Mouse (Mus musculus) forebrain, embryonic 16.5 days (tissue): Measurements from ENCODE around the gene Ube2n. TPM values are rescaled to one million over a fixed set of nuclear protein-coding genes. Genes with fewer than 3 reads are reported as not detected.

Experiments
- ATAC-seq: fragments of 200-750 bp; cut with Nextera tagmentation; 2 replicates; pipeline ENCODE4 v1.8.0; 2017; ENCODE audit warnings: mild to moderate bottlenecking, moderate library complexity
- H3K27ac ChIP-seq: fragments of 300-500 bp; sonication (generic); 2 replicates; pipeline ENCODE4 v1.5.1; 2014; ENCODE audit warnings: low read length, control low read depth
- H3K27me3 ChIP-seq: fragments of 300-500 bp; sonication (generic); replicated peaks from 2 replicates; pipeline ENCODE4 v1.6.1; 2014; ENCODE audit warnings: low read length; ENCODE audit not compliant: control insufficient read depth, insufficient read depth
- H3K36me3 ChIP-seq: fragments of 300-500 bp; sonication (generic); 2 replicates; pipeline ENCODE4 v1.6.1; 2014; ENCODE audit not compliant: control insufficient read depth, insufficient read depth
- H3K4me1 ChIP-seq: fragments of 300-500 bp; sonication (generic); replicated peaks from 2 replicates; pipeline ENCODE4 v1.6.1; 2014; ENCODE audit warnings: low read length; ENCODE audit not compliant: control insufficient read depth, insufficient read depth
- H3K4me2 ChIP-seq: fragments of 300-500 bp; sonication (generic); 2 replicates; pipeline ENCODE4 v1.6.1; 2014; ENCODE audit warnings: mild to moderate bottlenecking, low read length, control low read depth
- H3K4me3 ChIP-seq: fragments of 300-500 bp; sonication (generic); replicated peaks from 2 replicates; pipeline ENCODE4 v1.5.1; 2014; ENCODE audit warnings: mild to moderate bottlenecking, low read length, control low read depth
- H3K9ac ChIP-seq: fragments of 300-500 bp; sonication (generic); replicated peaks from 2 replicates; pipeline ENCODE4 v1.6.1; 2014; ENCODE audit warnings: low read depth, low read length, control low read depth
- H3K9me3 ChIP-seq: fragments of 300-500 bp; sonication (generic); 2 replicates; pipeline ENCODE4 v1.6.1; 2016; ENCODE audit warnings: low read length; ENCODE audit not compliant: control insufficient read depth
- WGBS: fragments of 180-500 bp; shearing (Covaris S2); extraction: QIAGEN DNeasy Blood & Tissue Kit; methylation state at CpG from one replicate; pipeline ENCODE4 v1.1.7; 2014; 5-methylcytosine and 5-hydroxymethylcytosine counted together
- polyA plus RNA-seq: library from polyadenylated mRNA; unstranded; fragments of >200 nt; fragmentation: Nextera tagmentation; extraction: Ambion mirVana; gene quantifications from 2 replicates; pipeline ENCODE4 v1.2.1, GENCODE M21; 2015

Gene Ube2n
- polyA plus RNA-seq, 1 experiment from 2014 or later: 400 TPM

DNA sequence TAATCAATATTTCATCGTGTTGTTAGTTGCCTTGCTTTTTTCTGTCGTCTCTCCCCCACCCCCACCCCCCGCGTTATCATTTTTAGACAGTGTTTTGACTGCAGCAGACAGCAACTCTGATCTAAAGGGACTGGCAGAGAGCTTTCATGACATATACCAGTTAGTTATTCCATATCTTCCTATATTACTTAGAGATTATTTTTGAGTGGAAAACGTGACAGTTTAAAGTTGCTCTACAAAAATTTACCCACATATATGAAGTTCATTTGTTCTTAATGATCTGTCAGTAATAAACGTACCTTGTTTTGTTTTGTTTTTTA, 21.2 kb downstream of the Ube2n start:
- Histone ChIP-seq H3K9me3 (no peaks in the 10 kb centered on the region), H3K27ac (no peak overlapping the region), H3K27me3 (no peaks in the 10 kb centered on the region), H3K4me3 (no peak overlapping the region), H3K4me1 (no peaks in the 10 kb centered on the region), H3K36me3 (no peaks in the 10 kb centered on the region), H3K9ac (no peak overlapping the region), H3K4me2 (no peak overlapping the region)
- ATAC-seq: no peak
- 82% methylated on average over 6 of the region's 6 CpGs for WGBS

DNA sequence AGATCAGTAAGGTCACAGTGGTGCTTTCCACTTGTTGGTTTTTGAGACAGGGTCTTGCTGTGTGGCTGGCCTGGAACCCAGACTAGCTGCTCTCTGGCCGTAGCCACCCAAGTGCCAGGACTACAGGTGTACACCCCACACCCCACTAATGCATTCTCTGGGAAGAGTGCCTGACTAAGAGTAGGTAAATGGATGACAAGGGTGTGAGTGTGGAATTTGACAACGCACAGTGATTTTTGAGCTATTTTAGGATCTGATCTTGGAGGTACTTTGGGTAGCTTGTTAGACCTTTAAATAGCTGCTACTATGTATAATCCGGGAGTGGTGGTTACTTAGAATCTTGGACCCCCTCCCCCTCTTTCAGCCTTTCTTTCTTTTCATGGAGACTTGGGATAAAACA, 24.3 kb downstream of the Ube2n start:
- Histone ChIP-seq H3K36me3 (peaks cover 2% of the 10 kb centered on the region; the same call in 1 of the 2 replicates), H3K4me1 (peaks cover 3% of the 10 kb centered on the region; the same call in 1 of the 2 replicates), H3K4me3 (no peak overlapping the region), H3K9ac (no peak overlapping the region), H3K4me2 (no peak overlapping the region), H3K27ac (no peak overlapping the region), H3K9me3 (no peaks in the 10 kb centered on the region), H3K27me3 (no peaks in the 10 kb centered on the region)
- no peak for ATAC-seq
- 89% methylated on average over 3 of the region's 3 CpGs for WGBS

DNA sequence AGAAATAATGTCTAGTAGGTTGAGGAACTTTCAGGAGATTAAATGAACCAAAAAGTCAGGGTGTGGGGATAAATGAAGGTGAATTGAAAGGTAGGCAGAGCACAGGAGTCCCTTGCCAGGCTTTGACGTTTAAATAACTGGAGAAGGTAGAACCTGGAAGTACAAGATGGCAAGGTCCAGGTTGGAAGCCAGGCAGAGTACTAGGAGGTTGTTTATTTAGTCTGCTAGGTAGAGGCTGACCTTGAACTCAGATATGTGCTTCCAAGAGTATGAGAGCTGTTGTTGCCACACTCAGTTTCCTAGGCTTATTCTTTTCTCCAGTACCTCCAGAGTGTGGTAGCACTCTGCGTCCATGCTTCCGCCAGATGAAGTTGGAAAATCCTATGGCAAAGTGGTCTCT, 24.9 kb downstream of the Ube2n start:
- H3K9ac ChIP-seq: no peak overlapping the region
- ATAC-seq: no peak
- WGBS: 96% methylated on average over 3 of the region's 3 CpGs
- peaks cover 2% of the 10 kb centered on the region; the same call in 1 of the 2 replicates for H3K36me3 ChIP-seq
- H3K4me2 ChIP-seq: no peak overlapping the region
- no peak overlapping the region for H3K27ac ChIP-seq
- H3K4me1 ChIP-seq: peaks cover 6% of the 10 kb centered on the region; the same call in 1 of the 2 replicates
- no peak overlapping the region for H3K4me3 ChIP-seq
- no peaks in the 10 kb centered on the region for H3K9me3 ChIP-seq
- H3K27me3 ChIP-seq: no peaks in the 10 kb centered on the region

DNA sequence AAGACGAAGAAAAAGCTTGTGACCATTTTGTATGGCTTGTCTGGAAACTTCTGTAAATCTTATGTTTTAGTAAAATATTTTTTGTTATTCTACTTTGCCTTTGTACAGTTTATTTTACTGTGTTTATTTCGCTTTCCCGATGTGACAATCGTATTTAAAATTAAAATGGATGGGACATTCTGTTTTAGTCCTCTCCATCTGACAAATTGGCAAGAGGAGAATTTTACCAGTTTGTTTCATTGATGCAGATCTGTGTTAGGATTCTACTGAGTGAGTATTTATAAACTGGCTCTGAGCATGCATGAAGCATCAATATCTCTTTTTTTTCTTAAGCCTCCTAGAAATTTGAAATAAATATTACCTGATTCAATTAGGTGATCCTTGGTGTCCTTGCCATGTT, 28.0 kb downstream of the Ube2n start:
- H3K4me2 ChIP-seq: no peak overlapping the region
- WGBS: 73% methylated on average over 4 of the region's 4 CpGs
- peaks cover 2% of the 10 kb centered on the region; the same call in 1 of the 2 replicates for H3K36me3 ChIP-seq
- H3K27me3 ChIP-seq: no peaks in the 10 kb centered on the region
- no peak overlapping the region for H3K9ac ChIP-seq
- H3K4me1 ChIP-seq: peaks cover 6% of the 10 kb centered on the region
- ATAC-seq: no peak
- H3K9me3 ChIP-seq: no peaks in the 10 kb centered on the region
- H3K4me3 ChIP-seq: no peak overlapping the region
- H3K27ac ChIP-seq: no peak overlapping the region

DNA sequence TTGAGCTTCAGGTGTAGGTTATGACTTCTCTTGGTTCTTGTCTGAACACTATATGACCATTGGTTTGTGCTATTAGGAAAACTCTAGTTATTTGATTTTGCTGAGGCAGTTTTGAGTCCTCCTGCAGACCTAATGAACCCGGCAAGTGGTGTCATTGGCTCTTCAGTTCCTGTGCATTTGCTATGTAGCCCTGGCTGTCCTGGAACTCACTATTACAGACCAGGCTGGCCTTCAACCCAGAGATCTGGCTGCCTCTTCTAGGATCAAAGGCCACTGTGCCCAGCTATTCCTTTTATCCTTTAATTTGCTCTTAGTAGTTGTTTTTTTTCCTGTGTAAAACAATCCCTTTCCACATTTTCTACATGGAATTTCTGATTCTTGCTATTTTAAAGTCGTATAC, 28.4 kb downstream of the Ube2n start:
- no peak for ATAC-seq
- Histone ChIP-seq H3K4me3 (no peak overlapping the region), H3K36me3 (peaks cover 2% of the 10 kb centered on the region), H3K27ac (no peak overlapping the region), H3K4me1 (peaks cover 6% of the 10 kb centered on the region), H3K27me3 (no peaks in the 10 kb centered on the region), H3K9me3 (no peaks in the 10 kb centered on the region), H3K4me2 (no peak overlapping the region), H3K9ac (no peak overlapping the region)
- 90% methylated on average over 2 of the region's 2 CpGs for WGBS

DNA sequence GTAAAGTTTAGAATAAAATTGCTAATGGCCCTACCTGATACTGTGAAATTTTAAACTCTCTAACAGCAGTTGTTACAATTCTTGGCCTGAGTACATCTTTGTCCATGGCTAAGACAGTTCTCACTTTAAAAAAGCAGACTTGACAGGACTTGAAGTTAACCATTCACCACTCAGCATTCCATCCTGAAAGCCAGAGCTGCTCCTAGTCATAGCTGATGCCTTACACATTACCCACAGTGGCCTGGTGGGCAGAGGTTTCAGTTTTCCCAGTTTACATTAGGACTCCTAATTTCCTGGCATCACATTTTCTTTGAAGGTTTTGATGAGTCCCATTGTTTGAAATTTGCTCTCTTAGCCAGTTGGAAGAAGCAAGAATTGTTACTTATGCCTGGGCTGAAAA, 29.1 kb downstream of the Ube2n start:
- ATAC-seq: no peak
- Histone ChIP-seq H3K9ac (no peak overlapping the region), H3K9me3 (no peaks in the 10 kb centered on the region), H3K27ac (no peak overlapping the region), H3K27me3 (no peaks in the 10 kb centered on the region), H3K4me2 (no peak overlapping the region), H3K4me1 (peaks cover 6% of the 10 kb centered on the region), H3K36me3 (peaks cover 5% of the 10 kb centered on the region), H3K4me3 (no peak overlapping the region)

DNA sequence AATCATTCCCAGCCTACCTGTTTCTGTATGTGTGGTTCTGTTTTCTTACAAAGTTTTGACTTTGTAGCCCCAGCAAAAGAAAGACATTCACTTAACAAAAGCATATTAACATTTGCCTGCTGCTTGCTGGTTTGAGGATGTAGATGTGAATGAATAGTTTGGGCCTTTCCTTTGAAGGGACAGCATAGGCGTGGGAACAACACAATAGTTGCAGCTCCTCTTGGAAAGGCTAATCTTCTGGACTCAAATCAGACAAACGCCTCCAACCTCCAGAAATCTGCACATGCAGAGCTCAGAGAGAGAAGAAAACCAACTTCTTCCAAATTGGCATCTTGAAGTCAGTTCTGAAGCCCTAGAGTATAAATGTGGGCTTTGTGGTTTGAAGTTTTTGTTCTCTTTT, 29.7 kb downstream of the Ube2n start:
- Histone ChIP-seq H3K36me3 (peaks cover 8% of the 10 kb centered on the region), H3K27ac (no peak overlapping the region), H3K9me3 (no peaks in the 10 kb centered on the region), H3K9ac (no peak overlapping the region), H3K4me3 (no peak overlapping the region), H3K27me3 (no peaks in the 10 kb centered on the region), H3K4me1 (peaks cover 6% of the 10 kb centered on the region), H3K4me2 (no peak overlapping the region)
- no peak for ATAC-seq
- WGBS: 57% methylated on average over 2 of the region's 2 CpGs

DNA sequence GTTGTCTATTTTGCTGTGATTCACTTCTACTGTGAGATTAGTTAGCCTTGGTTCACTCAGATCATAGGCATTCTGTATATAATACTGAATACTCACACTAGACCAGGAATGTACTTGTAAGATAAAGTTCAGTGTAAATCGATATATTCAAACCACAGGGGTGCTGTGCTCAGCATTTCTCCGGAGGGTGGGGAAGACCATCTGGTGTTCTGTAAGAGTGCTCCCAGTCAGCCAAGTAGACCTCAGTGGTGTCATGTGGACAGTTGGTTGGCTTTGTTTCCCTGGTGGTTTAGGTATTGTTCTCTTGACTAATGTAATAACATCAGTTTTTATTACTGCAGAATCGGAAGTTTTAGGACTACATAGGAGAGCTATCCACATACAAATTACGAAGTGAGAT, 30.1 kb downstream of the Ube2n start:
- no peaks in the 10 kb centered on the region for H3K9me3 ChIP-seq
- H3K4me1 ChIP-seq: peaks cover 6% of the 10 kb centered on the region
- no peak overlapping the region for H3K4me3 ChIP-seq
- no peaks in the 10 kb centered on the region for H3K27me3 ChIP-seq
- no peak overlapping the region for H3K27ac ChIP-seq
- H3K9ac ChIP-seq: no peak overlapping the region
- H3K4me2 ChIP-seq: no peak overlapping the region
- H3K36me3 ChIP-seq: peaks cover 8% of the 10 kb centered on the region
- 67% methylated on average over 4 of the region's 4 CpGs for WGBS
- peak; percentile 47; the same call in 1 of the 2 replicates for ATAC-seq

DNA sequence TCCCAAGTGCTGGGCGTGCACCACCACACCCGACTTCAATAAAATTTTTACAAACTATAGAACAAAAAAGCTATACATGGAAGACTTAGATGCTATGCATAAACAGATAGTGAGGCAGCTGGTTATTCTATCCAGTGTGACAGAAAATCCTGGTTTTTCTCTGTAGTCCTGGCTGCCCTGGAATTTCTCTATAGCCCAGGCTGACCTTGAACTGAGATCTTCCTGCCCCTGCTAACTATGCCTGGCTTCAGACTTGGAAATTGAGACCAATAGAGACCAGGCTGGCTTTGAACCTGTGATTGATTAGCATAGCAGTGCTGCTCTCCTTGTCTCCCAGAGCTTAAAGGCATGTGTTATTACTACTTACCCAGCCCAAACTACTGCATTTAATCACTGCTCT, 31.2 kb downstream of the Ube2n start:
- Histone ChIP-seq H3K9me3 (no peaks in the 10 kb centered on the region), H3K9ac (no peak overlapping the region), H3K36me3 (peaks cover 8% of the 10 kb centered on the region), H3K27ac (no peak overlapping the region), H3K27me3 (no peaks in the 10 kb centered on the region), H3K4me3 (no peak overlapping the region), H3K4me1 (peaks cover 6% of the 10 kb centered on the region), H3K4me2 (no peak overlapping the region)
- ATAC-seq: no peak
- WGBS: 91% methylated on average over 2 of the region's 2 CpGs

DNA sequence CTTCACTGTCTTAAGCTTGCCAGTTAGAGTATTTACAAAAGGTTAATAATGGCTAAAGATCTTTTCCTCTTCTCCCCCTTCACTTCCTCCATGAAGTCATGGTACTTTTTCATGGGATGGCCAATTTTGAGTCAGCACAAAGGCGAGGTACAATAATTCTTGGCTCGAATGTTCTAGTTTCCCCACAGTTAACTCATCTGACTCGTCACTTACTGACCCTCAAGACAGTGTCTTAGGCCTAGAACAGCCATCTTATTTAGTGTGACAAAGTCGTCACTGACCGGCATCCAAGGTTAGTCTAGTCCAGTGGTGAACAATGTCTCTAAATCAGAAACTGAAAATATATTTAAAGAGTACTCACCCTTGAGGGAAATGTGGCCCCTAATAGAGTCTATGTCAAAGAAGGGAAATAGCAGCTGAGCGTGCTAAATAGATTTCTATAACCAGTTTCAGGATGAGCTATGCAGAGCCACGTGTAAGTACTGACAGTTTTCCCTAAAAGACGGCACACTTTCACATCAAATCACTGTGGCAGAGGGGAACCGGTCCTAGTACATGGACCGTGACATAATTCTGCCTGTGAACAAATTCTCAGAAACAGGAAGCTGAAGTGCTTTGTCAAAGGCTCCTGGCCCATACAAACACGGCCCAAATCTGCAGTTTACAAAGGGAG, 33.3 kb downstream of the Ube2n start:
- no peaks in the 10 kb centered on the region for H3K27me3 ChIP-seq
- H3K9me3 ChIP-seq: no peaks in the 10 kb centered on the region
- no peak overlapping the region for H3K4me3 ChIP-seq
- peaks cover 6% of the 10 kb centered on the region for H3K36me3 ChIP-seq
- no peak overlapping the region for H3K4me2 ChIP-seq
- 84% methylated on average over 11 of the region's 11 CpGs for WGBS
- no peak overlapping the region for H3K9ac ChIP-seq
- ATAC-seq: no peak
- H3K27ac ChIP-seq: no peak overlapping the region
- peaks cover 6% of the 10 kb centered on the region for H3K4me1 ChIP-seq
